Mouse (Mus musculus): ENCODE measurements around the gene Slc2a9. TPM values are rescaled to one million over a fixed set of nuclear protein-coding genes. Genes with fewer than 3 reads are reported as not detected.

The Slc2a9 gene
- total and polyA plus RNA-seq, 3 experiments = 0.50 to 4.2 (median 3.5) TPM

- Histone ChIP-seq H3K9me3 (replicated peaks) (no peaks in the 10 kb centered on the region), H3K4me1 (ENCODE audit: insufficient read depth, low read depth, low read length) (no peaks in the 10 kb centered on the region)
- TF ChIP-seq CTCF (IDR thresholded peaks at IDR 0.05; ENCODE audit: low read depth, low read length) (no peak), GATA2 (IDR thresholded peaks at IDR 0.05; ENCODE audit: borderline replicate concordance, low read depth, low read length) (no peak), TAL1 (conservative IDR thresholded peaks at IDR 0.05; ENCODE audit: low read depth, low read length) (no peak), GATA1 (IDR thresholded peaks at IDR 0.05; ENCODE audit: borderline replicate concordance, low read length) (no peak), POLR2AphosphoS5 (IDR thresholded peaks at IDR 0.05; ENCODE audit: insufficient replicate concordance, low read depth, low read length) (no peak)
Observed at GRCm38 (mm10) chr5:38536822-38537221, 33.9 kb upstream of the Slc2a9 start.

GRCm38 (mm10) chr5:38532084-38532483 lies 29.1 kb upstream of the Slc2a9 start:
- TF ChIP-seq CTCF (IDR thresholded peaks at IDR 0.05; ENCODE audit: low read depth, low read length) = no peak
- no peak for TF ChIP-seq GATA2 (IDR thresholded peaks at IDR 0.05; ENCODE audit: borderline replicate concordance, low read depth, low read length)
- no peak for TF ChIP-seq GATA1 (IDR thresholded peaks at IDR 0.05; ENCODE audit: borderline replicate concordance, low read length)
- TF ChIP-seq TAL1 (conservative IDR thresholded peaks at IDR 0.05; ENCODE audit: low read depth, low read length) = no peak
- TF ChIP-seq POLR2AphosphoS5 (IDR thresholded peaks at IDR 0.05; ENCODE audit: insufficient replicate concordance, low read depth, low read length) = no peak
- ATAC-seq (ENCODE audit: extremely low read depth, insufficient number of reproducible peaks, low FRiP score, poor library complexity, severe bottlenecking) (no peak), DNase-seq (ENCODE audit: low spot score) (no peak)
- Histone ChIP-seq H3K4me1 (ENCODE audit: insufficient read depth, low read depth, low read length) (no peaks in the 10 kb centered on the region; the same call in 1 of the 2 replicates), H3K9me3 (replicated peaks) (no peaks in the 10 kb centered on the region), H3K27me3 (ENCODE audit: insufficient read depth, low read length) (no peaks in the 10 kb centered on the region), H3K4me3 (ENCODE audit: low read depth, low read length) (no peak overlapping the region), H3K36me3 (replicated peaks) (peaks cover 98% of the 10 kb centered on the region)

More at GRCm38 (mm10) chr5:38536822-38537221, 33.9 kb upstream of the Slc2a9 start:
- Histone ChIP-seq H3K27me3 (ENCODE audit: insufficient read depth, low read length) (no peaks in the 10 kb centered on the region), H3K36me3 (replicated peaks) (peaks cover 99% of the 10 kb centered on the region), H3K4me3 (ENCODE audit: low read depth, low read length) (no peak overlapping the region)
- ATAC-seq (ENCODE audit: extremely low read depth, insufficient number of reproducible peaks, low FRiP score, poor library complexity, severe bottlenecking) (no peak), DNase-seq (ENCODE audit: low spot score) (no peak)

DNA sequence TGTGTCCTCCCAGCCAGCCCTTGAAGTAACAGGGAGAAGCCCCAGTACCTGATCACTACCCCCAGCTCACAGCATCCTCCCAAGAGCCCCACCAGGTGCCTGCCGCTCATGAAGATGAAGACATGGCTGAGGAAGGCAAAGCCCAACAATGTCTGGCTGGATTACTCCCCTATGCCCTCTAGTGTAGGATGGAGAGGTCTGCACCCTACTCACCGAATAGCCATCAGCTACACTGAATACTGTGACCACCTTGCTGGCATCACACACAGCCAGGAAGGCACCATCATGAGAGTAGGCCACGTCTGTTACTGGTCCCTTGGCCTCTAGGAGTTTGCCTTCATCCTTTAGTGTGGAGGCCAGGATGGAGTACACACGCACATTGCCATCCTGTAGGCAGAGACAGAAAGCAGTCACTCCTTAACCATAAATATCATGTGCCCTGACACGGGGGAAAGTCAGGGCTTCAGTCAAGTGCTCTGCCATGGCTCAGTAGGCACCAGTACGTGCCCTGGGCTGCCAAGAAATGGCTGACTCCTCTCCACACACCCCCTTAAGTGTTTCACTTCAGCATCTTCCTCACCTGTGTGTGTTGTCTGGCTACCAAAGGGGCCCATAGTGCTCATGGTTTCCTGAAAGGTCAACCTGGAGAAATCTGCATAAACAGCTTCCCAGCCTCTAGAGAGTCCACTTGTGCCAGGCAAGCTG lies 26.9 kb upstream of the Slc2a9 start:
- ATAC-seq (ENCODE audit: extremely low read depth, insufficient number of reproducible peaks, low FRiP score, poor library complexity, severe bottlenecking) = peak; percentile 51; the same call in 1 of the 2 replicates
- Histone ChIP-seq H3K4me1 (ENCODE audit: insufficient read depth, low read depth, low read length) (no peaks in the 10 kb centered on the region; the same call in 1 of the 2 replicates), H3K27me3 (ENCODE audit: insufficient read depth, low read length) (no peaks in the 10 kb centered on the region), H3K4me3 (ENCODE audit: low read depth, low read length) (no peak overlapping the region), H3K9me3 (replicated peaks) (no peaks in the 10 kb centered on the region), H3K36me3 (replicated peaks) (peaks cover 97% of the 10 kb centered on the region)
- TF ChIP-seq GATA1 (IDR thresholded peaks at IDR 0.05; ENCODE audit: borderline replicate concordance, low read length) (no peak), CTCF (IDR thresholded peaks at IDR 0.05; ENCODE audit: low read depth, low read length) (peak; percentile 62)
- DNase-seq (ENCODE audit: low spot score) = peak; percentile 28

GRCm38 (mm10) chr5:38522977-38523376 lies 20.0 kb upstream of the Slc2a9 start:
- TF ChIP-seq GATA2 (IDR thresholded peaks at IDR 0.05; ENCODE audit: borderline replicate concordance, low read depth, low read length) (no peak), CTCF (IDR thresholded peaks at IDR 0.05; ENCODE audit: low read depth, low read length) (no peak), POLR2AphosphoS5 (IDR thresholded peaks at IDR 0.05; ENCODE audit: insufficient replicate concordance, low read depth, low read length) (no peak)
- DNase-seq (ENCODE audit: low spot score) = no peak

DNA sequence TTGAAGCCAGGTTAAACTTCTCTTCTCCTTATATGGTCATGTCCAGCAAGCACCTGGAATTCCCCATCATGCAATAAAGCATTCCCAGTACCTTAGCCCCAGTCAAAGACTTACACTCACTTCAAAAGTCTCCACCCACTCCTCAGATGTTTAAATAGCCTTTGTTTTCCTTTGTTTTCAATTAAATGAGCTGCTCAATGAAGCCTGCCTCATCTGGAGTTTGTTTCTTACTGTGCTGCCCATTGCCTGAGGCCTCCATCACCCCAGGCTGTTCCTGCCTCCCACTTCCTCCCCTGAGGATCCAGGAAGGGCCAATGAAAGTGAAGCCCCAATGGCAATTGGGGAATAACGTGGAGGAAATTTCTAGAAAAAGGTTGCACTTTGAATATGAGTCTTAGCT lies 17.9 kb upstream of the Slc2a9 start:
- ATAC-seq (ENCODE audit: extremely low read depth, insufficient number of reproducible peaks, low FRiP score, poor library complexity, severe bottlenecking) = no peak
- Histone ChIP-seq H3K27me3 (ENCODE audit: insufficient read depth, low read length) (no peaks in the 10 kb centered on the region), H3K4me1 (ENCODE audit: insufficient read depth, low read depth, low read length) (peaks cover 6% of the 10 kb centered on the region), H3K4me3 (ENCODE audit: low read depth, low read length) (no peak overlapping the region), H3K36me3 (replicated peaks) (peaks cover 17% of the 10 kb centered on the region), H3K9me3 (replicated peaks) (no peaks in the 10 kb centered on the region)
- TF ChIP-seq TAL1 (conservative IDR thresholded peaks at IDR 0.05; ENCODE audit: low read depth, low read length) = no peak
- no peak for TF ChIP-seq POLR2AphosphoS5 (IDR thresholded peaks at IDR 0.05; ENCODE audit: insufficient replicate concordance, low read depth, low read length)
- no peak for TF ChIP-seq GATA2 (IDR thresholded peaks at IDR 0.05; ENCODE audit: borderline replicate concordance, low read depth, low read length)
- no peak for TF ChIP-seq GATA1 (IDR thresholded peaks at IDR 0.05; ENCODE audit: borderline replicate concordance, low read length)
- no peak for TF ChIP-seq CTCF (IDR thresholded peaks at IDR 0.05; ENCODE audit: low read depth, low read length)
- no peak for DNase-seq (ENCODE audit: low spot score)

More at GRCm38 (mm10) chr5:38522977-38523376, 20.0 kb upstream of the Slc2a9 start:
- peaks cover 38% of the 10 kb centered on the region for H3K36me3 ChIP-seq (replicated peaks)
- no peaks in the 10 kb centered on the region for H3K4me1 ChIP-seq (ENCODE audit: insufficient read depth, low read depth, low read length)
- H3K4me3 ChIP-seq (ENCODE audit: low read depth, low read length) = no peak overlapping the region
- H3K9me3 ChIP-seq (replicated peaks) = no peaks in the 10 kb centered on the region
- no peak for ATAC-seq (ENCODE audit: extremely low read depth, insufficient number of reproducible peaks, low FRiP score, poor library complexity, severe bottlenecking)
- no peaks in the 10 kb centered on the region for H3K27me3 ChIP-seq (ENCODE audit: insufficient read depth, low read length)

DNA sequence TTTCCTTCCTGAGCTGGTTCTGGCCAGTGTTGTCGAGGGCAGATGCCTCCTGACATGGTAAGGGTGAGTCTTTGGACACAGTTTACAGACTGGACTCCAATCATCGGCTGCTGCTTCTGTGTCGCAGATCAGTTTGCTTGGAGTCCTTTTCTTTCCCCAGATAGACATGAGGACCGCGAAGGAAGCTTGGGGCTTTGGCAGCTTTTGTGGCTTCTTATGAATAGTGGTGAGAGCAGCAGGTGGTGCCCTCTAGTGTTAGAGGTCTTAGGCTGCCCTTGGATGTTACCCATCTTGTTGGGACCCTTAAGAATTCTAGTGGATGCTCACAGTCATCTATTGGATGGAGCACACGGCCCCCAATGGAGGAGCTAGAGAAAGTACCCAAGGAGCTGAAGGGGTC lies 13.3 kb upstream of the Slc2a9 start:
- TF ChIP-seq POLR2AphosphoS5 (IDR thresholded peaks at IDR 0.05; ENCODE audit: insufficient replicate concordance, low read depth, low read length) = no peak
- TF ChIP-seq CTCF (IDR thresholded peaks at IDR 0.05; ENCODE audit: low read depth, low read length) = no peak
- TF ChIP-seq GATA1 (IDR thresholded peaks at IDR 0.05; ENCODE audit: borderline replicate concordance, low read length) = no peak
- TF ChIP-seq TAL1 (conservative IDR thresholded peaks at IDR 0.05; ENCODE audit: low read depth, low read length) = no peak
- Histone ChIP-seq H3K4me3 (ENCODE audit: low read depth, low read length) (no peak overlapping the region), H3K27me3 (ENCODE audit: insufficient read depth, low read length) (no peaks in the 10 kb centered on the region), H3K4me1 (ENCODE audit: insufficient read depth, low read depth, low read length) (peaks cover 22% of the 10 kb centered on the region), H3K36me3 (replicated peaks) (no peaks in the 10 kb centered on the region), H3K9me3 (replicated peaks) (no peaks in the 10 kb centered on the region)
- peak; percentile 40; the same call in 1 of the 2 replicates for ATAC-seq (ENCODE audit: extremely low read depth, insufficient number of reproducible peaks, low FRiP score, poor library complexity, severe bottlenecking)
- DNase-seq (ENCODE audit: low spot score) = no peak
